20 mouse cellular contexts compared by ENCODE assay signal in genomic region chr12:3173325-3173724, GRCm38 (mm10).
"Had no signal": no experiment of that assay in that cellular context is flagged by ENCODE, and none has a peak within 500 bp of the region (broad histone marks: within the 10 kb centered on the region; RNA-seq: fewer than 3 reads in every experiment).

No protein-coding gene starts in this region.

- H3K4me3 ChIP-seq: kidney, embryonic 15.5 days; limb, embryonic 12.5 days; limb, embryonic 15.5 days; lung, embryonic 15.5 days; midbrain, embryonic 10.5 days; midbrain, embryonic 13.5 days; myocyte; neural tube, embryonic 13.5 days had no signal

- DNase-seq: kidney, adult 8-10 months; kidney, postnatal 10 days; kidney, postnatal 36 days; left cerebral cortex, postnatal 4 days; liver, postnatal 0 days; lung, postnatal 10 days; lung, postnatal 4 days; retina, postnatal 1 day; right cerebral cortex, postnatal 25 days; thymus, adult 18-20 months; thymus, postnatal 36 days had no signal

- H3K4me1 ChIP-seq: kidney, embryonic 15.5 days; limb, embryonic 12.5 days; limb, embryonic 15.5 days; lung, embryonic 15.5 days; midbrain, embryonic 13.5 days; neural tube, embryonic 13.5 days had no signal

- ATAC-seq: liver, postnatal 0 days; midbrain, embryonic 13.5 days; midbrain, embryonic 16.5 days had no signal
